Mouse (Mus musculus): ENCODE results near the gene Rpain. TPM values are rescaled to one million over a fixed set of nuclear protein-coding genes. Genes with fewer than 3 reads are reported as not detected.
A peak's percentile ranks its signal among the peaks of the same experiment; 100 is the strongest.

Rpain gene
- polyA plus RNA-seq (2016; fragmentation: Nextera tagmentation; extraction: Ambion mirVana) = 70.5 and 78.1 TPM in 2 replicates

DNA sequence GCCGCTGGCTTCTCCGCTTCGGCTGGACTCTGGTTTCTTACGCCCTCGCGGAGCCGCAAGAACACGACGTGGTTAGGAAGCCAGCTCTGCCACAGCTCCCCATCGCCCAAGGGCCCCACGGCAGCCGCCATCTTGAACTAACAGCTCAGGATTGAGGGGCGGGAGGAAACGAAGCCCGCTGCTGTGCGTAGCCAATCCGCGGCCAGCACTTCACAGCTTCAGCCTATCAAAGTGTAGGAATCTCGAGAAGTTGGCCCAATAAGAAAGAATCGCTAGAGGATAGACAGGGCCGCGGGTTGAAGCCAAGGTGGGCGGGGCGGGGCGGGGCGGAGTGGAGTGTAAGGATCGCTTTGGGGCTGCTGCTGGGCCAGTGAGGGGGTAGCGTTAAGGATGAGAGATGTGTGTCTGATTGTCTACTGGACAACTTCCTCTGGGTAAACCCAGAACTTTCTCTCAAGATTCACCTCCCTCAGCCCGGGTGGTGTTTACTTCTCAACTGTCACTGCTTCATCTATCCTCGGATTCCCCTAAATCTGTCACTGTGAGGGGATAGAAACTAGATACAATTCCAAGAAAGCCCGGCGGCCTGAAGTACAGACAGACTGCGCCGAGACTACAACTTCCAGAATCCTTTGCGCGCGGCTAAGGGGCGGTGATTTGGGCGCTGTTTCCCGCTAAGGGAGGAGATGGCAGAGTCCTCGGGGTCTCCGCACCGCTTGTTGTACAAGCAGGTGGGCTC is at the start of gene Rpain, which contains the start of gene Nup88:
Rpain (plus strand) TSS at position 393 of the 739 bp plus-strand sequence.
Nup88 (minus strand) TSS at position 153 of the 739 bp plus-strand sequence.
- no peaks in the 10 kb centered on the region for H3K27me3 ChIP-seq
- ATAC-seq (ENCODE audit: insufficient number of reproducible peaks, insufficient read depth, low FRiP score, low TSS enrichment, low read depth) = peak; percentile 99
- under 1% methylated on average over 43 of the region's 43 CpGs for WGBS
- H3K4me1 ChIP-seq (replicated peaks) = peaks cover 9% of the 10 kb centered on the region
- peak within 1 kb of the TSS; percentile 88 for H3K9ac ChIP-seq (replicated peaks)
- peak within 1 kb of the TSS; percentile 89 for H3K27ac ChIP-seq
- peak within 1 kb of the TSS; percentile 86 for H3K4me2 ChIP-seq
- H3K4me3 ChIP-seq (replicated peaks) = peak within 1 kb of the TSS; percentile 84
- peaks cover 43% of the 10 kb centered on the region for H3K36me3 ChIP-seq
- no peaks in the 10 kb centered on the region for H3K9me3 ChIP-seq

DNA sequence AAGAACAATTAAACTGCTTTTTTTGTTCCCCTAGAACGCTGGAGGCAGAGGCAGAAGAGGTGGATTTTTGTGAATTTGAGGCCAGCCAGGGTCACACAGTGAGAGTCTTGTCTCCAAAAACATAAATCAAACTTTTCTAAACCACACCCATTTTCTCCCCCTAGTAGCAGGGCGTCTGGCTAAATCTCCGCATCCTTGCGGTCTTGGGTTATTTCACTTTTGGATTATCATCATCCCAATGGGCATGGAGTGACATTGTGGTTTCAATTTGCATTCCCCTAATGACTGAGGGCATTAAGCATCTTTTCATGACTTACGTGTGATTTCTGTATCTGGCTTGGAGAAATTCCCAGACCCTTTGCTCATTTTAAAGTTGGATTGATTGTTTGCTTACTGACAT is 38.6 kb upstream of the Rpain start:
- H3K4me3 ChIP-seq (replicated peaks) = no peak overlapping the region
- H3K27ac ChIP-seq = no peak overlapping the region
- no peaks in the 10 kb centered on the region for H3K9me3 ChIP-seq
- H3K4me2 ChIP-seq = no peak overlapping the region
- no peak overlapping the region for H3K9ac ChIP-seq (replicated peaks)
- H3K27me3 ChIP-seq = no peaks in the 10 kb centered on the region
- 90% methylated on average over 5 of the region's 5 CpGs for WGBS
- peaks cover 69% of the 10 kb centered on the region for H3K36me3 ChIP-seq
- H3K4me1 ChIP-seq (replicated peaks) = no peaks in the 10 kb centered on the region
- ATAC-seq (ENCODE audit: insufficient number of reproducible peaks, insufficient read depth, low FRiP score, low TSS enrichment, low read depth) = no peak

DNA sequence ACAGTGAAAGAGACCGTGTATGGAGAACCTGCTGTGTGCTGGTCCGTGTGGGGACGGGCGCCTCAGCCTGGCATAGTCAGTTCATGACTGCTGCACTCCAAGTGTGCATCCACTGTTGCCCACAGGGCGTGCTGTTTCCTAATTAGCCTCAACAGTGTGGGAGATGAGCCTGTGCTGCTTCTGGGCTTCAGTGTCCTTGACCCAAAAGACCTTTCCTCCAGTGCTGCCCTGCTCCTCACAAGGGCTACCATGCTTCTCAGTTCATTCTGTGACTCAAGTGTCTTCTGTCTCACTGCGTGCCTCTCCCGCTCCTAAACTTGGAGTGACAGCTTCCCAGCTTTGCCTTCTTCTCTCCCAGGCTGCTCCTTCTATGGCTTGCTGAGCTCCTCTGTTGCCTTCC is 34.7 kb upstream of the Rpain start:
- no peak overlapping the region for H3K9ac ChIP-seq (replicated peaks)
- no peak overlapping the region for H3K27ac ChIP-seq
- H3K36me3 ChIP-seq = peaks cover 79% of the 10 kb centered on the region
- no peaks in the 10 kb centered on the region for H3K4me1 ChIP-seq (replicated peaks)
- no peak overlapping the region for H3K4me2 ChIP-seq
- WGBS = 94% methylated on average over 7 of the region's 7 CpGs
- H3K27me3 ChIP-seq = no peaks in the 10 kb centered on the region
- H3K9me3 ChIP-seq = no peaks in the 10 kb centered on the region
- no peak overlapping the region for H3K4me3 ChIP-seq (replicated peaks)
- ATAC-seq (ENCODE audit: insufficient number of reproducible peaks, insufficient read depth, low FRiP score, low TSS enrichment, low read depth) = no peak

DNA sequence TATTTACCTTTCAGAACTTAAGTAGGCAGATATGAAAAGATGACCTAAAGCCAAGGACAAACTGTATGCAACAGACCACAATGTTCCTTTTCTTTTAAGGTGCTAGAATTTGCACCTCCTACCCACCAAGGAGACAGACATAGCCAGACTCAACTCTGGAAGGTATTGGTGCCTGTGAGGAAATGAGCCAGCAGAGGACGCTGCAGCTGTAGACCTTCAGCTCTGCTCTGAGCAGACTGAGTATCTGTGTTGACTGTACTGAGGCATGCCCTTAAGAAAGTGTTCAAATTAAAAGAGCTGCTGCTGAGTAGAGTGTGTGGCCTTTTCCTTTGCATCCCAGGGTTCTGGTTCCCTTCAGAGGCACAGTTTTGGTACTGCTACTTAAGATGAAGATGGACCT is 27.4 kb upstream of the Rpain start:
- no peaks in the 10 kb centered on the region for H3K9me3 ChIP-seq
- no peaks in the 10 kb centered on the region for H3K27me3 ChIP-seq
- no peak overlapping the region for H3K9ac ChIP-seq (replicated peaks)
- H3K27ac ChIP-seq = no peak overlapping the region
- no peak overlapping the region for H3K4me3 ChIP-seq (replicated peaks)
- no peaks in the 10 kb centered on the region for H3K4me1 ChIP-seq (replicated peaks)
- H3K36me3 ChIP-seq = peaks cover 93% of the 10 kb centered on the region
- WGBS = 93% methylated on average over 1 of the region's 1 CpGs
- no peak for ATAC-seq (ENCODE audit: insufficient number of reproducible peaks, insufficient read depth, low FRiP score, low TSS enrichment, low read depth)
- H3K4me2 ChIP-seq = no peak overlapping the region

- Histone ChIP-seq H3K36me3 (peaks cover 94% of the 10 kb centered on the region), H3K9ac (replicated peaks) (no peak overlapping the region), H3K27ac (no peak overlapping the region), H3K4me1 (replicated peaks) (no peaks in the 10 kb centered on the region), H3K27me3 (no peaks in the 10 kb centered on the region), H3K4me3 (replicated peaks) (no peak overlapping the region), H3K9me3 (no peaks in the 10 kb centered on the region), H3K4me2 (no peak overlapping the region)
- ATAC-seq (ENCODE audit: insufficient number of reproducible peaks, insufficient read depth, low FRiP score, low TSS enrichment, low read depth) = no peak
- 93% methylated on average over 7 of the region's 7 CpGs for WGBS
Measured at GRCm38 (mm10) chr11:70943651-70944050, 26.4 kb upstream of the Rpain start.

- no peak for ATAC-seq (ENCODE audit: insufficient number of reproducible peaks, insufficient read depth, low FRiP score, low TSS enrichment, low read depth)
- no peak overlapping the region for H3K27ac ChIP-seq
- no peaks in the 10 kb centered on the region for H3K27me3 ChIP-seq
- no peak overlapping the region for H3K4me3 ChIP-seq (replicated peaks)
- no peak overlapping the region for H3K9ac ChIP-seq (replicated peaks)
- no peaks in the 10 kb centered on the region for H3K4me1 ChIP-seq (replicated peaks)
- H3K9me3 ChIP-seq = no peaks in the 10 kb centered on the region
- no peak overlapping the region for H3K4me2 ChIP-seq
- 88% methylated on average over 4 of the region's 4 CpGs for WGBS
- peaks cover 94% of the 10 kb centered on the region for H3K36me3 ChIP-seq
Measured at GRCm38 (mm10) chr11:70944935-70945817, 24.8 kb upstream of the Rpain start.

- no peak overlapping the region for H3K4me2 ChIP-seq
- H3K27me3 ChIP-seq = no peaks in the 10 kb centered on the region
- no peak overlapping the region for H3K4me3 ChIP-seq (replicated peaks)
- no peaks in the 10 kb centered on the region for H3K9me3 ChIP-seq
- no peak for ATAC-seq (ENCODE audit: insufficient number of reproducible peaks, insufficient read depth, low FRiP score, low TSS enrichment, low read depth)
- H3K36me3 ChIP-seq = peaks cover 96% of the 10 kb centered on the region
- WGBS = 96% methylated on average over 4 of the region's 4 CpGs
- H3K4me1 ChIP-seq (replicated peaks) = no peaks in the 10 kb centered on the region
- no peak overlapping the region for H3K27ac ChIP-seq
- H3K9ac ChIP-seq (replicated peaks) = no peak overlapping the region
Measured at GRCm38 (mm10) chr11:70954711-70955110, 15.3 kb upstream of the Rpain start.

DNA sequence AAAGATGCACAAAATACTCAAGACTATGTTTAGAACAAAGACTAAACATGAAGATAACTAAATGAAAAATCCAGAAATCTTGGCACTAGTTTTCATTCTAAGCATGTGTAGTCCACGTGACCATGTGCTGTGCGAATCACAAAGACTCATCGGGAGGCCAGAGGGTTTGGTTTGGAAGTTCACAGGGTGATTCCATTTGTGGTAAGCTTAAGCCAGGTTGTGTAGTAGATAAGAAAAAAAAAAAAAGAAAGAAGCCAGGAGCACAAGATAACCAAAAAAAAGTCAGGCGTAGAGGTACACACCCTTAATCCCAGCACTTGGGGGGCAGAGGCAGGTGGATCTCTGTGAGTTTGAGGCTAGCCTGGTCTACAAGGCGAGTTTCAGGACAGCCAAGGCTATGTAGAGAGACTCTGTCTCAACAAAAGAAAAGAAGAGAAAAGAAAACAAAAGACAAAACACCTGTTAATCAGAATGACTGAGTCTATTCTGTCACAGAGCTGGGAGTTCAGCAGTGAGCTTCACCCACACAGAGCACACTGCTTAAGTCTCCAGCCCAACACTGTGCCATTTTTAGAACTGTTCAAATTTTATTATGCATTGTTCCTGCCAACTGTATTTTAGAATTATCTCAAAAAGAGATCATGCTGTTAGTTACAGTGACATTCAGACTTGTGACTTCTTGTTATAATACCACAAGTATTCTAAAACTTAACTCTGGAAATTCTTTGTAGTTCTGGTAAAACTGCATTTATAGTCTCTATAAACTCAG is 9.0 kb upstream of the Rpain start:
- H3K4me3 ChIP-seq (replicated peaks) = no peak overlapping the region
- no peaks in the 10 kb centered on the region for H3K9me3 ChIP-seq
- H3K9ac ChIP-seq (replicated peaks) = no peak overlapping the region
- H3K36me3 ChIP-seq = peaks cover 95% of the 10 kb centered on the region
- no peak for ATAC-seq (ENCODE audit: insufficient number of reproducible peaks, insufficient read depth, low FRiP score, low TSS enrichment, low read depth)
- H3K27me3 ChIP-seq = no peaks in the 10 kb centered on the region
- H3K4me1 ChIP-seq (replicated peaks) = no peaks in the 10 kb centered on the region
- WGBS = 95% methylated on average over 5 of the region's 5 CpGs
- H3K27ac ChIP-seq = no peak overlapping the region
- no peak overlapping the region for H3K4me2 ChIP-seq

GRCm38 (mm10) chr11:70964222-70964907 is 5.6 kb upstream of the Rpain start:
- Histone ChIP-seq H3K4me2 (no peak overlapping the region), H3K9ac (replicated peaks) (no peak overlapping the region), H3K4me3 (replicated peaks) (no peak overlapping the region), H3K27ac (no peak overlapping the region), H3K27me3 (no peaks in the 10 kb centered on the region), H3K4me1 (replicated peaks) (peaks cover 9% of the 10 kb centered on the region), H3K9me3 (no peaks in the 10 kb centered on the region), H3K36me3 (peaks cover 77% of the 10 kb centered on the region)
- WGBS = 81% methylated on average over 4 of the region's 4 CpGs
- ATAC-seq (ENCODE audit: insufficient number of reproducible peaks, insufficient read depth, low FRiP score, low TSS enrichment, low read depth) = no peak

DNA sequence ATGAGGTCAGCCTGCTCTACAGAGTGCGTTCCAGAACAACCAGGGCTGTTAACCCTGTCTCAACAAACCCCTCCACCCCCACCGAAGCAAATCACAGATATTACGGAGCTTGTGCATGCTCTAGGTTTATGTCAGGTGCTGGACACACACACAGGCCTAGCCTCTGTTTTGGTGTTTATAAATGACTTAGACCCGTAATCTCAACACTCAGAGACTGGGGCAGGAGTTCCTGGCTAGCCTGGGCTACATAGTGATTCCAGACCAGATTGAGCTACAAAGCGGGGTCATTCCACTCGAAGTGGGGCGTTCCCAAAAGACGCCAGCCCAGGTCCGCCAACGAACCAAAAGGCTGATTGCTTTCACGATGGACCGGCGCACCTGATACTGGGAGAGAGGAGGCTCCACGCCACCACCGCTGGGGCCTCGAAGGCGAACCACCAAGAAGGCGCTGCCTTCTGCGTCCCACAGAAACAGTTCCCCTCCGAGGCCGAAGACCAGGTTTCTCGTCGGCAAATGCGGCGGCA is 680 bp upstream of the Rpain start:
- Histone ChIP-seq H3K9me3 (no peaks in the 10 kb centered on the region), H3K4me2 (peak overlapping the region; percentile 86), H3K9ac (replicated peaks) (peak overlapping the region; percentile 88), H3K4me1 (replicated peaks) (peaks cover 9% of the 10 kb centered on the region), H3K4me3 (replicated peaks) (peak overlapping the region; percentile 84), H3K27ac (peak overlapping the region; percentile 89), H3K27me3 (no peaks in the 10 kb centered on the region), H3K36me3 (peaks cover 43% of the 10 kb centered on the region)
- WGBS = under 1% methylated on average over 25 of the region's 25 CpGs
- ATAC-seq (ENCODE audit: insufficient number of reproducible peaks, insufficient read depth, low FRiP score, low TSS enrichment, low read depth) = 0 out of 2 replicates have a peak, but pooled peaks have one; percentile 0
